Comparison of ENCODE assay signal across 13 mouse cellular contexts in genomic region chr16:33755961-33756360, GRCm38 (mm10). TPM values are rescaled to one million over a fixed set of nuclear protein-coding genes. Genes with fewer than 3 reads are reported as not detected.
DNase-seq lines count a peak whose midpoint lies in the region; ATAC-seq and TF ChIP-seq lines count a peak whose summit lies in the region.
"Had no signal": no experiment of that assay in that cellular context is flagged by ENCODE, and none has a peak within 500 bp of the region (broad histone marks: within the 10 kb centered on the region; RNA-seq: fewer than 3 reads in every experiment).

No protein-coding gene starts in this region.

- TF ChIP-seq EP300 in stomach, postnatal 0 days (optimal IDR thresholded peaks at IDR 0.05): no peak

- H3K4me3 ChIP-seq in embryonic facial prominence, embryonic 13.5 days: no peak overlapping the region
- no peak overlapping the region for H3K4me3 ChIP-seq in embryonic facial prominence, embryonic 10.5 days
- no peak overlapping the region for H3K4me3 ChIP-seq in stomach, embryonic 15.5 days (replicated peaks)
- no peak overlapping the region for H3K4me3 ChIP-seq in stomach, postnatal 0 days (ENCODE audit: low read depth, low read length)
- peak overlapping the region; percentile 36 for H3K4me3 ChIP-seq in liver, embryonic 12.5 days
- H3K4me3 ChIP-seq in small intestine, adult 2 months (ENCODE audit: low read depth, low read length): peak overlapping the region; percentile 17
- H3K4me3 ChIP-seq: limb, embryonic 15.5 days; neural tube, embryonic 12.5 days had no signal

- H3K4me1 ChIP-seq in embryonic facial prominence, embryonic 13.5 days: peaks cover 22% of the 10 kb centered on the region
- peaks cover 18% of the 10 kb centered on the region for H3K4me1 ChIP-seq in embryonic facial prominence, embryonic 10.5 days
- H3K4me1 ChIP-seq in stomach, embryonic 15.5 days: peaks cover 6% of the 10 kb centered on the region; the same call in 1 of the 2 replicates
- H3K4me1 ChIP-seq in stomach, postnatal 0 days (replicated peaks; ENCODE audit: control insufficient read depth, insufficient read depth): no peaks in the 10 kb centered on the region
- H3K4me1 ChIP-seq in liver, embryonic 12.5 days: peaks cover 37% of the 10 kb centered on the region
- H3K4me1 ChIP-seq in small intestine, adult 2 months (ENCODE audit: control insufficient read depth, insufficient read depth, insufficient read length, low read length): peaks cover 15% of the 10 kb centered on the region
- H3K4me1 ChIP-seq: limb, embryonic 15.5 days; neural tube, embryonic 12.5 days had no signal

- no peak for ATAC-seq in embryonic facial prominence, embryonic 13.5 days (ENCODE audit: insufficient number of reproducible peaks, insufficient read depth, low FRiP score, low TSS enrichment, low read depth)
- no peak for ATAC-seq in stomach, embryonic 15.5 days (ENCODE audit: insufficient read depth, low FRiP score, low read depth)
- no peak for ATAC-seq in stomach, postnatal 0 days (ENCODE audit: low FRiP score, low TSS enrichment)
- no peak for ATAC-seq in liver, embryonic 12.5 days

- 48% methylated on average over 16 of the region's 16 CpGs for WGBS in embryonic facial prominence, embryonic 13.5 days
- WGBS in embryonic facial prominence, embryonic 10.5 days: 58% methylated on average over 16 of the region's 16 CpGs
- WGBS in stomach, embryonic 15.5 days: 51% methylated on average over 16 of the region's 16 CpGs
- WGBS in stomach, postnatal 0 days: 56% methylated on average over 16 of the region's 16 CpGs
- 27% methylated on average over 16 of the region's 16 CpGs for WGBS in liver, embryonic 12.5 days (ENCODE audit: insufficient replicate concordance)
- 60% methylated on average over 16 of the region's 16 CpGs for WGBS in small intestine, adult 2 months

- no peak for TF ChIP-seq CTCF in stomach, postnatal 0 days (IDR thresholded peaks at IDR 0.05; ENCODE audit: low read depth)
- TF ChIP-seq CTCF in small intestine, adult 2 months (IDR thresholded peaks at IDR 0.05; ENCODE audit: extremely low read depth, insufficient read length, insufficient replicate concordance, low read depth, low read length): no peak

- peaks cover 26% of the 10 kb centered on the region for H3K36me3 ChIP-seq in embryonic facial prominence, embryonic 13.5 days
- peaks cover 52% of the 10 kb centered on the region for H3K36me3 ChIP-seq in embryonic facial prominence, embryonic 10.5 days (replicated peaks)
- H3K36me3 ChIP-seq in stomach, embryonic 15.5 days: 0 out of 2 replicates have a peak, but pooled peaks cover 7% of the 10 kb centered on the region
- peaks cover 5% of the 10 kb centered on the region; the same call in 1 of the 2 replicates for H3K36me3 ChIP-seq in stomach, postnatal 0 days (ENCODE audit: control insufficient read depth, insufficient read depth, low read length)
- H3K36me3 ChIP-seq in liver, embryonic 12.5 days: peaks cover 30% of the 10 kb centered on the region
- H3K36me3 ChIP-seq in small intestine, adult 2 months (ENCODE audit: control insufficient read depth, insufficient read depth, low read length): peaks cover 4% of the 10 kb centered on the region; the same call in 1 of the 2 replicates

- no peak for TF ChIP-seq POLR2A in small intestine, adult 2 months (IDR thresholded peaks at IDR 0.05; ENCODE audit: low read depth, low read length)

- DNase-seq in embryonic facial prominence, embryonic 10.5 days (ENCODE audit: low spot score): no peak
- no peak for DNase-seq in stomach, postnatal 0 days (ENCODE audit: low spot score)
- DNase-seq in layer of hippocampus, adult 8-10 months (ENCODE audit: low spot score in 2 of 2): no peak
- no peak for DNase-seq in thymus, postnatal 10 days (ENCODE audit: low spot score in 2 of 2)
- DNase-seq: adrenal gland, postnatal 10 days; gastrocnemius, postnatal 25 days; thymus, postnatal 25 days had no signal

- H3K27ac ChIP-seq in embryonic facial prominence, embryonic 13.5 days: no peak overlapping the region
- no peak overlapping the region for H3K27ac ChIP-seq in embryonic facial prominence, embryonic 10.5 days (replicated peaks)
- H3K27ac ChIP-seq in stomach, embryonic 15.5 days: no peak overlapping the region
- no peak overlapping the region for H3K27ac ChIP-seq in stomach, postnatal 0 days (replicated peaks)
- peak overlapping the region; percentile 32; the same call in 1 of the 2 replicates for H3K27ac ChIP-seq in liver, embryonic 12.5 days
- no peak overlapping the region for H3K27ac ChIP-seq in small intestine, adult 2 months (ENCODE audit: insufficient read depth, low read depth, low read length)
- H3K27ac ChIP-seq: limb, embryonic 15.5 days; neural tube, embryonic 12.5 days had no signal

- H3K9ac ChIP-seq in embryonic facial prominence, embryonic 13.5 days: no peak overlapping the region
- no peak overlapping the region for H3K9ac ChIP-seq in stomach, embryonic 15.5 days
- no peak overlapping the region for H3K9ac ChIP-seq in stomach, postnatal 0 days (ENCODE audit: low read length)
- peak overlapping the region; percentile 45 for H3K9ac ChIP-seq in liver, embryonic 12.5 days
- H3K9ac ChIP-seq: limb, embryonic 15.5 days; neural tube, embryonic 12.5 days had no signal

- no peaks in the 10 kb centered on the region for H3K27me3 ChIP-seq in embryonic facial prominence, embryonic 13.5 days
- H3K27me3 ChIP-seq in embryonic facial prominence, embryonic 10.5 days (replicated peaks; ENCODE audit: low read depth, poor library complexity, severe bottlenecking): no peaks in the 10 kb centered on the region
- H3K27me3 ChIP-seq in stomach, embryonic 15.5 days (replicated peaks): no peaks in the 10 kb centered on the region
- no peaks in the 10 kb centered on the region for H3K27me3 ChIP-seq in stomach, postnatal 0 days (ENCODE audit: control insufficient read depth, insufficient read depth, low read length)
- no peaks in the 10 kb centered on the region for H3K27me3 ChIP-seq in liver, embryonic 12.5 days (replicated peaks)
- H3K27me3 ChIP-seq in small intestine, adult 2 months (ENCODE audit: control insufficient read depth, insufficient read depth, low read length): no peaks in the 10 kb centered on the region
- H3K27me3 ChIP-seq: limb, embryonic 15.5 days; neural tube, embryonic 12.5 days had no signal

- peak overlapping the region; percentile 30; the same call in 1 of the 2 replicates for H3K4me2 ChIP-seq in embryonic facial prominence, embryonic 13.5 days
- H3K4me2 ChIP-seq in stomach, embryonic 15.5 days: peak overlapping the region; percentile 16; the same call in 1 of the 2 replicates
- H3K4me2 ChIP-seq in stomach, postnatal 0 days (replicated peaks; ENCODE audit: low read depth): no peak overlapping the region
- H3K4me2 ChIP-seq in liver, embryonic 12.5 days: peak overlapping the region; percentile 54
- H3K4me2 ChIP-seq: limb, embryonic 15.5 days; neural tube, embryonic 12.5 days had no signal

- H3K9me3 ChIP-seq in embryonic facial prominence, embryonic 13.5 days: no peaks in the 10 kb centered on the region
- H3K9me3 ChIP-seq in embryonic facial prominence, embryonic 10.5 days: no peaks in the 10 kb centered on the region
- no peaks in the 10 kb centered on the region for H3K9me3 ChIP-seq in stomach, embryonic 15.5 days
- no peaks in the 10 kb centered on the region for H3K9me3 ChIP-seq in stomach, postnatal 0 days (ENCODE audit: control insufficient read depth, low read length)
- no peaks in the 10 kb centered on the region for H3K9me3 ChIP-seq in liver, embryonic 12.5 days (replicated peaks)
- H3K9me3 ChIP-seq: limb, embryonic 15.5 days; neural tube, embryonic 12.5 days had no signal

RNA-seq across cellular contexts. Expression of gene Muc13, which starts 37.9 kb away (rescaled TPM):
- 0.11 and 2.1 TPM in 2 replicates for polyA plus RNA-seq in embryonic facial prominence, embryonic 13.5 days (2015; fragmentation: Nextera tagmentation; extraction: Ambion mirVana)
- 0.10 and 0.14 TPM in 2 replicates for polyA plus RNA-seq in embryonic facial prominence, embryonic 10.5 days (2016; fragmentation: Nextera tagmentation; extraction: Ambion mirVana)
- 42.0 and 60.9 TPM in 2 replicates for polyA plus RNA-seq in stomach, embryonic 15.5 days (2015; fragmentation: Nextera tagmentation; extraction: Ambion mirVana)
- polyA plus RNA-seq in stomach, postnatal 0 days (2015; fragmentation: Nextera tagmentation; extraction: Ambion mirVana): 8.7 and 10.6 TPM in 2 replicates
- polyA plus RNA-seq in liver, embryonic 12.5 days (2016; fragmentation: Nextera tagmentation; extraction: Ambion mirVana): 5.2 and 5.5 TPM in 2 replicates
- polyA plus RNA-seq in small intestine, adult 2 months (2012; rRNA removed): 2,067 and 2,412 TPM in 2 replicates
- not detected for total RNA-seq in layer of hippocampus, adult 8-10 months (2022)
- total RNA-seq: gastrocnemius, postnatal 25 days had no signal
- polyA plus RNA-seq: limb, embryonic 15.5 days had no signal

Comparison
In these comparisons a context has a peak if more than half of its experiments do, and no peak if none do; other contexts are left out.
1. H3K4me3 ChIP-seq: peak in liver, embryonic 12.5 days (single experiment) and small intestine, adult 2 months (single experiment); none in embryonic facial prominence, embryonic 13.5 days (single experiment), embryonic facial prominence, embryonic 10.5 days (single experiment), stomach, embryonic 15.5 days (single experiment) and stomach, postnatal 0 days (single experiment).
2. RNA of gene Muc13, which starts 37.9 kb away (polyA plus RNA-seq): 2,067 to 2,412 TPM in small intestine, adult 2 months; 42.0 to 60.9 TPM in stomach, embryonic 15.5 days, 8.7 to 10.6 TPM in stomach, postnatal 0 days, 5.2 to 5.5 TPM in liver, embryonic 12.5 days, 0.11 to 2.1 TPM in embryonic facial prominence, embryonic 13.5 days and 0.10 to 0.14 TPM in embryonic facial prominence, embryonic 10.5 days; every median in the first group is over 10 times any median in the second.